Mouse (Mus musculus) heart, adult 2 months (tissue): ENCODE data around the gene Il21r. TPM values are rescaled to one million over a fixed set of nuclear protein-coding genes. Genes with fewer than 3 reads are reported as not detected.

Source experiments
- DNase-seq, 2 experiments: peaks; one replicate each; pipeline ENCODE4 v3.0.0; 2021
- H3K27ac ChIP-seq: fragments of 200-600 bp; 2 replicates; pipeline ENCODE4 v1.8.1; 2022
- H3K27me3 ChIP-seq: fragments of 200-500 bp; 2 replicates; pipeline ENCODE4 v1.6.1; 2012; ENCODE audit warnings: mild to moderate bottlenecking, low read length, inconsistent platforms, mixed read lengths; ENCODE audit not compliant: control insufficient read depth, insufficient read depth
- H3K36me3 ChIP-seq: fragments of 200-500 bp; 2 replicates; pipeline ENCODE4 v1.6.1; 2012; ENCODE audit warnings: low read length, inconsistent platforms; ENCODE audit not compliant: control insufficient read depth, insufficient read depth
- H3K4me1 ChIP-seq: fragments of 200-500 bp; 2 replicates; pipeline ENCODE4 v1.6.1; 2011; ENCODE audit warnings: low read length; ENCODE audit not compliant: control insufficient read depth, insufficient read depth
- H3K4me3 ChIP-seq: fragments of 200-600 bp; 2 replicates; pipeline ENCODE4 v1.8.1; 2022
- H3K79me2 ChIP-seq: fragments of 200-500 bp; replicated peaks from 2 replicates; pipeline ENCODE4 v1.6.1; 2012; ENCODE audit warnings: mild to moderate bottlenecking, inconsistent platforms, low read length, moderate library complexity, mixed read lengths; ENCODE audit not compliant: control insufficient read depth, insufficient read depth
- H3K9ac ChIP-seq: fragments of 200-500 bp; 2 replicates; pipeline ENCODE4 v1.6.1; 2012; ENCODE audit warnings: low read depth, mild to moderate bottlenecking, control low read depth, inconsistent platforms, low read length, mixed read lengths
- CTCF ChIP-seq: fragments of 200-600 bp; IDR thresholded peaks from 2 replicates; pipeline ENCODE4 v1.8.1; 2022; ENCODE audit warnings: antibody characterized with exemption, mild to moderate bottlenecking, moderate library complexity
- EP300 ChIP-seq: fragments of 200-500 bp; IDR thresholded peaks from 2 replicates; pipeline ENCODE4 v1.6.1; 2011; ENCODE audit warnings: low read depth, low read length, control low read depth; ENCODE audit not compliant: insufficient read depth
- POLR2A ChIP-seq: fragments of 200-500 bp; IDR thresholded peaks from 2 replicates; pipeline ENCODE4 v1.6.1; 2011; ENCODE audit warnings: mild to moderate bottlenecking, low read depth, low read length, control low read depth; ENCODE audit not compliant: insufficient read depth
- WGBS: fragments of 180-500 bp; shearing (Covaris S2); methylation state at CpG from one replicate; pipeline ENCODE4 v1.1.7; 2018; 5-methylcytosine and 5-hydroxymethylcytosine counted together
- intact Hi-C: fragments of 180-260 bp; cut with DNase I; formaldehyde crosslinking; loops from one replicate; pipeline ENCODE4 v1.15.1; 2025
- polyA plus RNA-seq: library from polyadenylated mRNA; depleted of rRNA; stranded (reverse); fragments of >200 nt; gene quantifications from 2 replicates; pipeline ENCODE4 v1.2.3, GENCODE M21; 2012
- total RNA-seq, 2 experiments: library from RNA; stranded (reverse); gene quantifications; 2 replicates each; pipeline ENCODE4 v1.2.3; 2021

The Il21r gene
- total and polyA plus RNA-seq, 3 experiments: 0.48 to 2.3 (median 0.60) TPM

DNA sequence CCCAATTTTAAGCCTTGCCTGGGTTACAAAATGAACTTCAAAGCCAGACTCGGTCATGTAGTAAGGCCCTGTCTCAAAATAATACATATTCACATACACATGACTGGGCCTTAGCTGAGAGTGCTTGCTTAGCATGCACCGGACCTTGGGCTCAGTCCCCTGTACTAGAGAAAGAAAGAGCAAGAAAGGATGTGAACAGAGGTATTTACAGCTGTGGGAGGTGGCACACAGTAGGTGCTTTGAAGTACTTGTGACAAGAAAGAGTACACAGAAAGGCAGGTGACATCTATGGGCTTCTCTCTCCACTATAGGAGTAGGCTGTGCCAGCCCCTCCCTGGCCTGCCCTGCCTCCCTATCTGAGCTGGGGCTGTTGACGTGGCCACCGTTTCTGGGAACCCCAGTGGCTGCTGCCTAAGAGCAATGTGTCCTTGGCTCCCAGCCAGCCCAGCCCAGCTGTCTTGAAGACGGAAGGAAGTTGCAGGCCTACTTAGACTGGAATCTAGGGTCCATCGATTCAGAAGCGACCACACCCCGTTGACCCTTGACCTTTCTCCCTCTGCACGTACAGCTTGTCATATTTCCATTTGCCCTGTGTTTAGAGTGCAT is 42.0 kb upstream of the Il21r start:
- intact Hi-C loops: no loop called here
- 37% methylated on average over 9 of the region's 9 CpGs for WGBS
- H3K4me1 ChIP-seq: peaks cover 46% of the 10 kb centered on the region
- H3K79me2 ChIP-seq: no peaks in the 10 kb centered on the region
- H3K9ac ChIP-seq: no peak overlapping the region
- H3K36me3 ChIP-seq: peaks cover 3% of the 10 kb centered on the region
- H3K27ac ChIP-seq: peak overlapping the region; percentile 60
- H3K27me3 ChIP-seq: no peaks in the 10 kb centered on the region
- TF ChIP-seq EP300 (peak; percentile 95), CTCF (no peak), POLR2A (0 out of 2 replicates have a peak, but pooled peaks have one; percentile 12)
- peak; percentile 90 to 92 for DNase-seq
- H3K4me3 ChIP-seq: no peak overlapping the region

DNA sequence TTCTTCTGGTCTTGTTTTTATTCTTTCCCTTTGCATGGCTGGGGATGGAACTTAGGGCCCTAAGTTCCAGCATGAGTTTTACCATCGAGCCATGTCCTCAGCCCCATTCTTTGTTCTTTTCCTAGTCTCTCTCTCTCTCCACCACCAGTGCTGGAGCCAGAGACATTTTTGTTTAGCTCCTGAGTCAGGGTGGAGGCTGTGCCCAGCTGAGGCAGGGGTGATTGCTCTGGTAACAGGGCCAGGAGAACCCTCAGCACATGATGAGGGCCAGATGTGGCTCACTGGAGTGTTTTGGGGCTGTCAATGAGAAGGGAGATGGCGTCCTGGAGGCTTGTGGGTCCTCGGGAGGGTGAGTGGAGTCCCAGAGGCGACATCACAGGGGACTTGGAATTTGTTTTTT is 40.8 kb upstream of the Il21r start:
- Histone ChIP-seq H3K27me3 (no peaks in the 10 kb centered on the region), H3K4me3 (no peak overlapping the region), H3K27ac (peak overlapping the region; percentile 23; the same call in 1 of the 2 replicates), H3K36me3 (peaks cover 3% of the 10 kb centered on the region), H3K9ac (no peak overlapping the region), H3K79me2 (no peaks in the 10 kb centered on the region), H3K4me1 (peaks cover 41% of the 10 kb centered on the region)
- no peak for DNase-seq
- no peak for TF ChIP-seq CTCF
- intact Hi-C loops: loop anchor here (2.0 kb wide), 1 partner anchor 16 kb away; no protein-coding TSS in a partner anchor
- 73% methylated on average over 4 of the region's 4 CpGs for WGBS

DNA sequence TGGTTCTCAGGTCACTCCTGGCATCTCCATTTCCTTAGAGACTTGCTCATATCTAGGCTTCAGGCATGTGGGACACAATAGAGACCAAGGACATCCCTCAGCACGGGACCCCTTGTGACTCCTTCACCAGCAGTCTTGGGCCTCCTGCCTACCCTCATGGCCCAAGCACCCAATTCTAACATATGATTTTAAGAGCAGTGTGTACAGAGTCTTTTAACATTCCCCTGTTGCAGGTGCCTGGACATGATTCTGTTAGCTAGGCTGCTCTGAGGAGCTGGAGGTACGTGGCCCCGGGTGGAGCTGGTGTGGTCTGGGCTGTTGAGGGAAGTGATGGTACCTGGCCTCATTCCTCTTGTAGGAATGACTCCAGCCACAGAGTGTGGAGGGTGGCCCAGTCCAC is 40.1 kb upstream of the Il21r start:
- H3K4me1 ChIP-seq: peaks cover 41% of the 10 kb centered on the region
- H3K27ac ChIP-seq: no peak overlapping the region; the same call in 1 of the 2 replicates
- no peaks in the 10 kb centered on the region for H3K27me3 ChIP-seq
- no peak for DNase-seq
- WGBS: 74% methylated on average over 3 of the region's 3 CpGs
- H3K9ac ChIP-seq: no peak overlapping the region
- H3K79me2 ChIP-seq: no peaks in the 10 kb centered on the region
- peaks cover 3% of the 10 kb centered on the region for H3K36me3 ChIP-seq
- H3K4me3 ChIP-seq: no peak overlapping the region
- TF ChIP-seq CTCF: no peak
- TF ChIP-seq POLR2A: no peak
- TF ChIP-seq EP300: no peak
- intact Hi-C loops: loop anchor here (2.0 kb wide), 1 partner anchor 16 kb away; no protein-coding TSS in a partner anchor

DNA sequence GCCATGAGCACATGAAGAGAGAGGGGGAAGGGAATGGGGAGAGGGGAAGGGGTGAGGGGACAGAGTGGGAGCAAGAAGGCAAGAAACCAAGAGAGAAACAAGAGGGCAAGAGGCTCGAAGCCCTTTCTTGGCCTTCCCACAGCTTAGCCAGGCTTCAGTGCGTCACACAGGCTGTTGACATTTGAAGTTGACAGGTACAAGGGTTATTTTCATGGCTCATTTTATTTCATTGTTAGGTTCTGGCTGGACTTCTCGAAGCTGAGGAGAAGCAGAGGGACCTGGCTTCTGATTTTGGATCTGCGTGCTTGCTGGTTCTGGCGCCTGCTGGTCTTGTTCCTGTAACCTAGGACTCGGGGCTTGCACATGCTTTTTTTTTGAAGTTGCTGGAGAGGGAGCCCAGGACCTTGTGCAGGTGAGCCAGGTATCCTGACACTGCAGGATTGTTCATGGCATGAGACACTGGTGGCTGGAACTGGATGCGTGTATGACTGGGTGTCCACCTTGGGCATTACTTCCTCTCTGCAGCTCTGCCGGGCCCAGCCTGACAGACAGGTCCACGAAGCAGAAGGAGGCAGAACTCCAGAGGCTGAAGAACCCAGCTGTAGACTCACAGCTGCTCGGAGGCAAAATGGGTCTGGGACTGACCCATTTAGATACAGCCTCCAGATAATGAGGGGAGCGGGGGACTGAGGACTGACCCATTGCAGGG is 38.8 kb upstream of the Il21r start:
- H3K79me2 ChIP-seq: no peaks in the 10 kb centered on the region
- H3K4me1 ChIP-seq: peaks cover 31% of the 10 kb centered on the region
- H3K27me3 ChIP-seq: no peaks in the 10 kb centered on the region
- no peak overlapping the region for H3K4me3 ChIP-seq
- no peak for DNase-seq
- H3K27ac ChIP-seq: no peak overlapping the region
- 71% methylated on average over 11 of the region's 11 CpGs for WGBS
- H3K9ac ChIP-seq: no peak overlapping the region
- no peak for TF ChIP-seq EP300
- TF ChIP-seq POLR2A: no peak
- no peak for TF ChIP-seq CTCF
- peaks cover 3% of the 10 kb centered on the region for H3K36me3 ChIP-seq
- intact Hi-C loops: no loop called here

DNA sequence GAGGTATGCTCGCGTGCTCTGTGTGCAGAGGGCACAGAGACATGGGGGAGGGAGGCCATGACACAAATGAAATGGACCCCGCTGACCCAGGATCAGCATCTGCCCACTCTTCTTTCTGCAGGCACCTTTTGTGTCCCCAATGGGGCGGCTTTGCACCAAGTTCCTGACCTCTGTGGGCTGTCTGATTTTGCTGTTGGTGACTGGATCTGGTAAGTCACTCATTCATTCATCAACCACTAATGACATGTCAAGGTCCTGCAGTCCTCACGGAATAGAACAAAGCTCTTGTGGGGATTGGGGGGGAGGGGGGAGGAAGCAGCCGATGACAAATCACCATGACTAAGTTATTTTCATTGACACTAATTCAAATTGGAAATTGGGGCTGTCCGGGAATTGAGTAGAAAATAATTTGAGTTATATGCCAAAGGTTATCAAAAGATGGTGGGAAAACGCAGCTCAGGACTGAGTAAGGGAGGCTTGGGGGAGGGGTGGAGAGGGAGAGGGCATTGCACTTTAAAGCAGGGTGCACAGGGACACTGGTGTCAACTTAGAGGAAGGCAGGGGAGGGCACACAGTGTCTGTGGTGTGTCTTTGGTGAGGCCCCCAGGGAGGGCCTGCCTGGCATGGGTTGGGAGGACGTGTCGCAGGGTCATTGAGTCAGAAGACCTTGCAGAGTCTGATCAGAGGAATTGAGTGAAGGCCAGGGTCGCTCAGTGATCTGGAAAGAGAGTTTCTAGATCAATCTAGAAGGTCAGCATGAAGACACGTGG is 37.5 kb upstream of the Il21r start:
- H3K27me3 ChIP-seq: no peaks in the 10 kb centered on the region
- TF ChIP-seq CTCF (no peak), POLR2A (no peak), EP300 (no peak)
- H3K9ac ChIP-seq: no peak overlapping the region
- 69% methylated on average over 12 of the region's 12 CpGs for WGBS
- H3K4me1 ChIP-seq: peaks cover 20% of the 10 kb centered on the region
- H3K79me2 ChIP-seq: no peaks in the 10 kb centered on the region
- no peak for DNase-seq
- H3K36me3 ChIP-seq: peaks cover 3% of the 10 kb centered on the region
- H3K27ac ChIP-seq: peak overlapping the region; percentile 37
- H3K4me3 ChIP-seq: no peak overlapping the region
- intact Hi-C loops: no loop called here
